Mouse (Mus musculus) intestine, embryonic 16.5 days (tissue): ENCODE measurements around the gene Crtc3. TPM values are rescaled to one million over a fixed set of nuclear protein-coding genes. Genes with fewer than 3 reads are reported as not detected.

Experiments used
- ATAC-seq: fragments of 200-750 bp; cut with Nextera tagmentation; 2 replicates; pipeline ENCODE4 v1.8.0; 2017; ENCODE audit warnings: moderate TSS enrichment, moderate library complexity
- H3K27ac ChIP-seq: fragments of 300-500 bp; sonication (generic); 2 replicates; pipeline ENCODE4 v1.5.1; 2014; ENCODE audit warnings: mild to moderate bottlenecking, low read length
- H3K27me3 ChIP-seq: fragments of 300-500 bp; sonication (generic); replicated peaks from 2 replicates; pipeline ENCODE4 v1.6.1; 2014; ENCODE audit warnings: low read length, control low read depth, mixed read lengths; ENCODE audit not compliant: control insufficient read depth, insufficient read depth
- H3K36me3 ChIP-seq: fragments of 300-500 bp; sonication (generic); 2 replicates; pipeline ENCODE4 v1.6.1; 2014; ENCODE audit warnings: low read length, control low read depth; ENCODE audit not compliant: control insufficient read depth, insufficient read depth
- H3K4me1 ChIP-seq: fragments of 300-500 bp; sonication (generic); 2 replicates; pipeline ENCODE4 v1.6.1; 2014; ENCODE audit warnings: low read length, control low read depth, mixed read lengths; ENCODE audit not compliant: control insufficient read depth, insufficient read depth
- H3K4me2 ChIP-seq: fragments of 300-500 bp; sonication (generic); 2 replicates; pipeline ENCODE4 v1.6.1; 2014; ENCODE audit warnings: low read depth, low read length, control low read depth
- H3K4me3 ChIP-seq: fragments of 300-500 bp; sonication (generic); 2 replicates; pipeline ENCODE4 v1.5.1; 2014; ENCODE audit warnings: mild to moderate bottlenecking, low read length
- H3K9ac ChIP-seq: fragments of 300-500 bp; sonication (generic); 2 replicates; pipeline ENCODE4 v1.6.1; 2014; ENCODE audit warnings: low read depth, low read length
- H3K9me3 ChIP-seq: fragments of 300-500 bp; sonication (generic); 2 replicates; pipeline ENCODE4 v1.6.1; 2016; ENCODE audit warnings: low read length, control low read depth; ENCODE audit not compliant: control insufficient read depth
- WGBS: fragments of 180-500 bp; shearing (Covaris S2); extraction: QIAGEN DNeasy Blood & Tissue Kit; methylation state at CpG from one replicate; pipeline ENCODE4 v1.1.7; 2014; 5-methylcytosine and 5-hydroxymethylcytosine counted together
- polyA plus RNA-seq: library from polyadenylated mRNA; unstranded; fragments of >200 nt; fragmentation: Nextera tagmentation; extraction: Ambion mirVana; gene quantifications from 2 replicates; pipeline ENCODE4 v1.2.1, GENCODE M21; 2015

Crtc3 gene
- polyA plus RNA-seq, 1 experiment from 2014 or later, result 9.6 TPM

- Histone ChIP-seq H3K4me1 (no peaks in the 10 kb centered on the region), H3K27me3 (no peaks in the 10 kb centered on the region), H3K36me3 (no peaks in the 10 kb centered on the region), H3K9ac (no peak overlapping the region), H3K4me3 (no peak overlapping the region), H3K9me3 (no peaks in the 10 kb centered on the region), H3K27ac (no peak overlapping the region), H3K4me2 (no peak overlapping the region)
- no peak for ATAC-seq
- 31% methylated on average over 10 of the region's 10 CpGs for WGBS
Observed at GRCm38 (mm10) chr7:80605557-80605930, 83.1 kb downstream of the Crtc3 start.

GRCm38 (mm10) chr7:80604908-80605556 is 83.6 kb downstream of the Crtc3 start:
- Histone ChIP-seq H3K9ac (no peak overlapping the region), H3K27ac (no peak overlapping the region), H3K27me3 (no peaks in the 10 kb centered on the region), H3K9me3 (no peaks in the 10 kb centered on the region), H3K4me2 (no peak overlapping the region), H3K4me3 (no peak overlapping the region), H3K36me3 (no peaks in the 10 kb centered on the region), H3K4me1 (no peaks in the 10 kb centered on the region)
- 45% methylated on average over 11 of the region's 11 CpGs for WGBS
- ATAC-seq, result no peak

GRCm38 (mm10) chr7:80602574-80602973 is 86.1 kb downstream of the Crtc3 start:
- no peak overlapping the region for H3K4me3 ChIP-seq
- no peaks in the 10 kb centered on the region for H3K4me1 ChIP-seq
- no peaks in the 10 kb centered on the region for H3K9me3 ChIP-seq
- H3K27me3 ChIP-seq, result no peaks in the 10 kb centered on the region
- no peak overlapping the region for H3K9ac ChIP-seq
- H3K36me3 ChIP-seq, result peaks cover 2% of the 10 kb centered on the region; the same call in 1 of the 2 replicates
- no peak overlapping the region for H3K4me2 ChIP-seq
- WGBS, result 93% methylated on average over 1 of the region's 1 CpGs
- H3K27ac ChIP-seq, result no peak overlapping the region
- no peak for ATAC-seq

GRCm38 (mm10) chr7:80598436-80598985 is 90.2 kb downstream of the Crtc3 start:
- Histone ChIP-seq H3K4me2 (no peak overlapping the region), H3K36me3 (peaks cover 9% of the 10 kb centered on the region), H3K9me3 (no peaks in the 10 kb centered on the region), H3K9ac (no peak overlapping the region), H3K27ac (no peak overlapping the region), H3K4me1 (no peaks in the 10 kb centered on the region), H3K4me3 (no peak overlapping the region), H3K27me3 (no peaks in the 10 kb centered on the region)
- 89% methylated on average over 13 of the region's 13 CpGs for WGBS
- no peak for ATAC-seq

GRCm38 (mm10) chr7:80597900-80598299 is 90.8 kb downstream of the Crtc3 start:
- Histone ChIP-seq H3K4me1 (no peaks in the 10 kb centered on the region), H3K4me3 (no peak overlapping the region), H3K27me3 (no peaks in the 10 kb centered on the region), H3K9ac (no peak overlapping the region), H3K27ac (no peak overlapping the region), H3K4me2 (no peak overlapping the region), H3K36me3 (peaks cover 9% of the 10 kb centered on the region), H3K9me3 (no peaks in the 10 kb centered on the region)
- 94% methylated on average over 5 of the region's 5 CpGs for WGBS
- ATAC-seq, result no peak

- no peaks in the 10 kb centered on the region for H3K27me3 ChIP-seq
- no peak overlapping the region for H3K4me3 ChIP-seq
- no peak overlapping the region; the same call in 1 of the 2 replicates for H3K27ac ChIP-seq
- ATAC-seq, result no peak
- H3K9me3 ChIP-seq, result no peaks in the 10 kb centered on the region
- H3K9ac ChIP-seq, result no peak overlapping the region
- WGBS, result 87% methylated on average over 16 of the region's 16 CpGs
- no peak overlapping the region for H3K4me2 ChIP-seq
- H3K36me3 ChIP-seq, result peaks cover 14% of the 10 kb centered on the region
- peaks cover 11% of the 10 kb centered on the region for H3K4me1 ChIP-seq
Observed at GRCm38 (mm10) chr7:80589054-80589746, 99.5 kb downstream of the Crtc3 start.

- Histone ChIP-seq H3K4me3 (no peak overlapping the region; the same call in 1 of the 2 replicates), H3K9ac (peak overlapping the region; percentile 54), H3K27ac (peak overlapping the region; percentile 69; the same call in 1 of the 2 replicates), H3K9me3 (no peaks in the 10 kb centered on the region), H3K27me3 (no peaks in the 10 kb centered on the region), H3K4me1 (peaks cover 18% of the 10 kb centered on the region), H3K36me3 (peaks cover 14% of the 10 kb centered on the region), H3K4me2 (peak overlapping the region; percentile 40)
- 31% methylated on average over 10 of the region's 10 CpGs for WGBS
- ATAC-seq, result peak; percentile 30
Observed at GRCm38 (mm10) chr7:80587684-80588083, 101.0 kb downstream of the Crtc3 start.

GRCm38 (mm10) chr7:80586681-80587660 is 101.7 kb downstream of the Crtc3 start:
- Histone ChIP-seq H3K9ac (peak overlapping the region; percentile 54), H3K4me2 (peak overlapping the region; percentile 40)
- 27% methylated on average over 27 of the region's 29 CpGs for WGBS

More at GRCm38 (mm10) chr7:80586681-80587660, 101.7 kb downstream of the Crtc3 start:
- Histone ChIP-seq H3K36me3 (peaks cover 11% of the 10 kb centered on the region), H3K4me1 (peaks cover 18% of the 10 kb centered on the region), H3K27me3 (no peaks in the 10 kb centered on the region), H3K4me3 (no peak overlapping the region; the same call in 1 of the 2 replicates), H3K9me3 (no peaks in the 10 kb centered on the region), H3K27ac (peak overlapping the region; percentile 69)
- 0 out of 2 replicates have a peak, but pooled peaks have one; percentile 21 for ATAC-seq
